Mouse (Mus musculus): ENCODE results near the gene Lemd2.

The Lemd2 gene

DNA sequence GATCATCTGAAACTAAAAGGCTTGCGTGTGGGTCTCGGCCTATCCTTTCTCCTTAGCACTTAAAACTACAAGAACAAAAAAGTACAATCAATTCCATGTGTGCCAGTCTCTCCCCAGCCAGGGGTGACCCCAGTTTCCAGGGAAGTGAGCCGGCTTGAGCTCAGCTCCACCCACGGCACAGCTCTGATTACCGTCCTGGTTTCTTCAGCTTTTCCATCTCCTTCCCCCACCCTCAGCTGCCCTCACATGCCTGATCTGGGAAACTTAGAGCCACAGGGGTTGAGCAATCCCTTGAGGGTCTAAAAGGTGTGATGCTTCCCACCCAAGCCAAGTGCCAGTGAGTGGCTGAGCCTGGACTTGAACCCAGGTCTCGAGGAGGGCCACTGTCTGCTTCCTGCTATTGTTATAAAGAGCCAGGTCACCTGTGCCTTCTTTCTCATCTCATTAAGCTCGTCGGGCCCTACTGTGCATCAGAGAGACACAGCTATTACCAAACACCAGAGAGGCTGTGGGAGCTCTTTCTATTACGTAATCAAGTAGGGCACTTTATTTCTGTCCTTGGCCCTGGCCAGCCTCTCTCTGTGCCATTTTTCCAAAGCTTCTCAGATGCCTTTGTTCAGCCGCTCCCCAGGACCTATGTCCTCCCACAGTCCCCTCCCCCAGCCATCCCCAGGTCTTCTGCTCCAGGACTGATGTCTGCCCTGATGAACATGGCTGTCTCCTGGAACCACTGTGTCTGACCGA, 34.1 kb downstream of the Lemd2 start:
- Histone ChIP-seq H3K36me3 (ENCODE audit: control insufficient read depth, insufficient read depth, low read length, poor library complexity, severe bottlenecking) (no peaks in the 10 kb centered on the region), H3K27me3 (ENCODE audit: control insufficient read depth, insufficient read depth, low read length, poor library complexity, severe bottlenecking) (no peaks in the 10 kb centered on the region)
- DNase-seq (ENCODE audit: low read depth, low spot score) = no peak

DNA sequence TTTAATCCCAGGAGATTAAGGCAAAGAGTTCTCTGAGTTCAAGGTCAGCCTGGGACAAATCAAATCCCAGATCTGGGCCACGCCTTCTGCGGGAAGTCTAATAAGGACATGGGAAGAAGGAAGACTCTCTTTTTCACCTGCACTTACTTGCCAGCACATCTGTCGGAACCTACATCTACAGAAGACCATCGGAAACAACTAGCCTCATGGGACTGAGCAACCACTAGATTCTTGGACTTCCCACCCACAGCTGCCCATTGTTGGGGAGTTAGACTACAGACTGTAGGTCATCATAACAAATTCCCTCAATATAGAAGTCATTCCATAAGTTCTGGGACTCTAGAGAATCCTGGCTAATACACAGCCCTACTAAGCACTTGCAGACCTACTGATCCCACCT, 35.7 kb downstream of the Lemd2 start:
- DNase-seq (ENCODE audit: low read depth, low spot score) = no peak
- no peaks in the 10 kb centered on the region for H3K27me3 ChIP-seq (ENCODE audit: control insufficient read depth, insufficient read depth, low read length, poor library complexity, severe bottlenecking)
- no peaks in the 10 kb centered on the region for H3K36me3 ChIP-seq (ENCODE audit: control insufficient read depth, insufficient read depth, low read length, poor library complexity, severe bottlenecking)

- no peak for DNase-seq (ENCODE audit: low read depth, low spot score)
- Histone ChIP-seq H3K27me3 (ENCODE audit: control insufficient read depth, insufficient read depth, low read length, poor library complexity, severe bottlenecking) (no peaks in the 10 kb centered on the region), H3K36me3 (ENCODE audit: control insufficient read depth, insufficient read depth, low read length, poor library complexity, severe bottlenecking) (no peaks in the 10 kb centered on the region)
These were observed 36.7 kb downstream of the Lemd2 start, which contains the start of gene Ip6k3 for GRCm38 (mm10) chr17:27167545-27167944. Ip6k3 (minus strand) TSS chr17:27167795.

DNA sequence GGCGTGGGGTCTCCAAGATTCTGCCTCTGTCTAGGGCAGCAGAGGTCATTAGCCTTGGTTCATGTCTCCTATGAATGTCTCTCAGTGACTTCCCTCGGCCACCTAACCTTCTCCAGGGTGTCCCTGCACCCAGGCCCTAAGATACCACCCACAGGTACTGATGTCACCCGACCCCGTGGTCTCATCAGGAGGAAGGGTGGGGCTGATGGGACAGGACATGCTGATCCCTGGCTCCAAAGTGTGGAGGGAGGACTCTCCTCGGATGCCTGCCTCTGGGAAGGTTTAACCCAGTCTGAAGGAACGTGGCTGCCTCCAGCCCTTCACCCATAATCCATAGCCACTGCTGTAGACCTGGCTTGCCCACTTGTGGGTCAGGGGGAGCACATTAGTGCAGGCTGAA, 37.4 kb downstream of the Lemd2 start:
- H3K27me3 ChIP-seq (ENCODE audit: control insufficient read depth, insufficient read depth, low read length, poor library complexity, severe bottlenecking) = no peaks in the 10 kb centered on the region
- H3K36me3 ChIP-seq (ENCODE audit: control insufficient read depth, insufficient read depth, low read length, poor library complexity, severe bottlenecking) = no peaks in the 10 kb centered on the region
- DNase-seq (ENCODE audit: low read depth, low spot score) = no peak

GRCm38 (mm10) chr17:27165054-27165773, 39.1 kb downstream of the Lemd2 start:
- no peak for DNase-seq (ENCODE audit: low read depth, low spot score)
- H3K27me3 ChIP-seq (ENCODE audit: control insufficient read depth, insufficient read depth, low read length, poor library complexity, severe bottlenecking) = no peaks in the 10 kb centered on the region
- H3K36me3 ChIP-seq (ENCODE audit: control insufficient read depth, insufficient read depth, low read length, poor library complexity, severe bottlenecking) = no peaks in the 10 kb centered on the region

GRCm38 (mm10) chr17:27160905-27161304, 43.4 kb downstream of the Lemd2 start:
- Histone ChIP-seq H3K27me3 (ENCODE audit: control insufficient read depth, insufficient read depth, low read length, poor library complexity, severe bottlenecking) (no peaks in the 10 kb centered on the region), H3K36me3 (ENCODE audit: control insufficient read depth, insufficient read depth, low read length, poor library complexity, severe bottlenecking) (no peaks in the 10 kb centered on the region)
- no peak for DNase-seq (ENCODE audit: low read depth, low spot score)

GRCm38 (mm10) chr17:27159169-27159568, 45.1 kb downstream of the Lemd2 start:
- H3K27me3 ChIP-seq (ENCODE audit: control insufficient read depth, insufficient read depth, low read length, poor library complexity, severe bottlenecking) = no peaks in the 10 kb centered on the region
- H3K36me3 ChIP-seq (ENCODE audit: control insufficient read depth, insufficient read depth, low read length, poor library complexity, severe bottlenecking) = no peaks in the 10 kb centered on the region
- DNase-seq (ENCODE audit: low read depth, low spot score) = no peak

- Histone ChIP-seq H3K27me3 (ENCODE audit: control insufficient read depth, insufficient read depth, low read length, poor library complexity, severe bottlenecking) (no peaks in the 10 kb centered on the region), H3K36me3 (ENCODE audit: control insufficient read depth, insufficient read depth, low read length, poor library complexity, severe bottlenecking) (no peaks in the 10 kb centered on the region)
- DNase-seq (ENCODE audit: low read depth, low spot score) = no peak
These were observed 45.8 kb downstream of the Lemd2 start for GRCm38 (mm10) chr17:27158439-27158838.

- H3K27me3 ChIP-seq (ENCODE audit: control insufficient read depth, insufficient read depth, low read length, poor library complexity, severe bottlenecking) = no peaks in the 10 kb centered on the region
- H3K36me3 ChIP-seq (ENCODE audit: control insufficient read depth, insufficient read depth, low read length, poor library complexity, severe bottlenecking) = no peaks in the 10 kb centered on the region
- DNase-seq (ENCODE audit: low read depth, low spot score) = no peak
These were observed 48.5 kb downstream of the Lemd2 start for GRCm38 (mm10) chr17:27155752-27156151.

GRCm38 (mm10) chr17:27154881-27155280, 49.4 kb downstream of the Lemd2 start:
- no peaks in the 10 kb centered on the region for H3K36me3 ChIP-seq (ENCODE audit: control insufficient read depth, insufficient read depth, low read length, poor library complexity, severe bottlenecking)
- DNase-seq (ENCODE audit: low read depth, low spot score) = no peak
- no peaks in the 10 kb centered on the region for H3K27me3 ChIP-seq (ENCODE audit: control insufficient read depth, insufficient read depth, low read length, poor library complexity, severe bottlenecking)

DNA sequence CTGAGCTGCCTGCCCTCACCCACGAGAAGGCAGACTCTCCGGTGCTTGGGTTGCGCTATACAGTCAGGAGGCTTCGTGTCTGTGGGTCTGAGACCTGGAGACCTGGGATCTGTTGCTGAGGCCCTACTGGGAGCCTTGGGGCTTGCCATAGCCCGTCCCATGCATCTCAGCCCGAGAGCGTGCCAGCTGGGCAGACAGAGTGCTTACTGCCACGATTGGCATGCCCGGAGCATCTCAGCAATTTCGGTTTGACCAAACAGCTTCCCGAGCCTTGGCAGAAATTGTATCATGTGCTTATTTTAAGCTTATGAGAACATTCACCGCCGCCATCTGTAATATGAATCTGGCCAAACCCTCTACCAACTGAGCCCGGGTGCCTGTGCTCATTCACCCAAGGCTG, 50.0 kb downstream of the Lemd2 start:
- Histone ChIP-seq H3K36me3 (ENCODE audit: control insufficient read depth, insufficient read depth, low read length, poor library complexity, severe bottlenecking) (no peaks in the 10 kb centered on the region), H3K27me3 (ENCODE audit: control insufficient read depth, insufficient read depth, low read length, poor library complexity, severe bottlenecking) (no peaks in the 10 kb centered on the region)
- no peak for DNase-seq (ENCODE audit: low read depth, low spot score)

DNA sequence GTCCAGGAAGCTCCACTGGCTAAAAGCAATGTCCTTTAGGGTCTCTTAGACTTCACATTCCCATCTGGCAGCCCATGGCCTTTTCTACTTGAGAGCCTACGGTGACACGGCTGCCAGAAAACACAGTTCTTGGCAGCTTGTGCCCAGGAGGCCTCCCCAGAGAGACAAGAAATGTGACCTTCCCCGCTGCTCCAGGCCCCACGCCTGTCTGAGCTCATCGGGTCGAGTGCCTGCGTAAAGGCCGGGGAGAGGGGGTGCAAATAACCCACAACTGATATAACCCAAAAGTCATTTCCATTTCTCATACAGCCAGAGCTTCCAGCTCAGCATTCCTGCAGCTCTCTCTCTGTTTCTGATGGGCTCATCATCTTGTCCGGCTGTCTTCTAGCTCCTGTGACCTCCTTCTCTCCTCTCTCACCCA, 50.5 kb downstream of the Lemd2 start:
- Histone ChIP-seq H3K36me3 (ENCODE audit: control insufficient read depth, insufficient read depth, low read length, poor library complexity, severe bottlenecking) (no peaks in the 10 kb centered on the region), H3K27me3 (ENCODE audit: control insufficient read depth, insufficient read depth, low read length, poor library complexity, severe bottlenecking) (no peaks in the 10 kb centered on the region)
- DNase-seq (ENCODE audit: low read depth, low spot score) = no peak

DNA sequence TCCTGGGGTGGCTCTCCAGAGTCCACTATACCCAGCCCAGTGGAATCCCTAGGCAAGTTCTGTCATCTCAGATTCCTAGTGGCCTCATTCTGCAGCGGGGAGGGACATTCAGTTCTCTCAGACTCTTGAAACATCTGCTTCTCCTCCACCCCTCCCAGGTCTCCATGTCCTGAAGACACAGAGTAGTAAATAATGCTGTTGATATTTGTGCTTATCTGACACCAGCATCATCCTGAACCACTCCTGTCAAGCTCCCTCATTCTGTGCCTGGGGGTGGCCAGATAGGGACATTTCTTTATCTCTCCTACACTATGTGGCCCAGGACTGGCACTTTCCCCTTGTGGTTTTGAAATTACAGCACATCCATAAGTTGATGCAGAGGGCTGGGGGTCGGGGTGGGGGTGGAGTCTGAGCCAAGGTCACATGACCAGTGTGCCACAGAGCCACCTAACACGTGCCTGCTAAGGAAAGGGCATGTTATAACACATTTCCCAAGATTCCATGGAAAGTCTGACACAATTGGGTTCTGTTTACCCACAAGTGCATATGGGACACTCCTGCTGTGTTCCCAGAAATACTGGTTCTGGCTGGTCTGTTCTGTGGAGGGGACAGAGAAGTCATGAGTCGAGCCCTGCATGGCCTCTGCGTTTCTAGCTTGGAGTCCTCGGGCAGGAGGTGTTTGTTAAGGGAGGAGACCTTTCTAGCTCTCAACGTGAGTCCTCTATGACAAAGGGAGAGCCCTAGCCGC, 51.1 kb downstream of the Lemd2 start:
- Histone ChIP-seq H3K36me3 (ENCODE audit: control insufficient read depth, insufficient read depth, low read length, poor library complexity, severe bottlenecking) (no peaks in the 10 kb centered on the region), H3K27me3 (ENCODE audit: control insufficient read depth, insufficient read depth, low read length, poor library complexity, severe bottlenecking) (no peaks in the 10 kb centered on the region)
- no peak for DNase-seq (ENCODE audit: low read depth, low spot score)

DNA sequence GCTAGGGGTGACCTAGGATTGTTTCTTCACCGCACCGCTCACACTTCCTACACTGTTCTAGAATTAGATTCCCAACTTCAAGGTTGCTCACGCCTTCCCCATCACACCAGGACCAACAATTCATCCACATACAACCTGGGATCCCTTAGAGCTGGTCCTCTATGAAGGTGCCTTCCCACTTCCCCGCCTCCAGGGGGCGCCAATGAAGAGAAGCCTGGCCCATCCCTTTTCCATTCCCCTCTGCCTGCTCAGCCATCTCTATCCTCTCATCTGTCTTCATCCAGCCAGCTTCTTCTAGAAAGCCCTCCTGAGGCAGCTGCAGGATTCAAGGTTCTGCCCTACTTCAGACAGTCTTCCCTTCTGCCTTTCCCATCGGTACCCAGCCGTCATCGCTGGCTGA, 52.9 kb downstream of the Lemd2 start:
- DNase-seq (ENCODE audit: low read depth, low spot score) = peak; percentile 43
- Histone ChIP-seq H3K36me3 (ENCODE audit: control insufficient read depth, insufficient read depth, low read length, poor library complexity, severe bottlenecking) (no peaks in the 10 kb centered on the region), H3K27me3 (ENCODE audit: control insufficient read depth, insufficient read depth, low read length, poor library complexity, severe bottlenecking) (no peaks in the 10 kb centered on the region)

- H3K36me3 ChIP-seq (ENCODE audit: control insufficient read depth, insufficient read depth, low read length, poor library complexity, severe bottlenecking) = no peaks in the 10 kb centered on the region
- DNase-seq (ENCODE audit: low read depth, low spot score) = no peak
- H3K27me3 ChIP-seq (ENCODE audit: control insufficient read depth, insufficient read depth, low read length, poor library complexity, severe bottlenecking) = no peaks in the 10 kb centered on the region
These were observed 53.4 kb downstream of the Lemd2 start for GRCm38 (mm10) chr17:27150871-27151270.
